Mouse (Mus musculus) thymus, postnatal 14 days (tissue): ENCODE data around the gene Nphp4.
"Not testable (repeated sequence)": the region's sequence is repeated elsewhere in the genome, so short reads cannot be mapped to it uniquely, and the experiment has no call there.

Experiments
- DNase-seq: peaks from one replicate; pipeline ENCODE4 v3.0.0; 2021

The Nphp4 gene

GRCm38 (mm10) chr4:152480426-152480825, 3.9 kb downstream of the Nphp4 start:
- DNase-seq, result no peak

GRCm38 (mm10) chr4:152488046-152488445, 11.5 kb downstream of the Nphp4 start:
- DNase-seq, result no peak

- DNase-seq, result no peak
Measured at GRCm38 (mm10) chr4:152490311-152490710, 13.8 kb downstream of the Nphp4 start.

- DNase-seq, result peak; percentile 89
Measured at GRCm38 (mm10) chr4:152491250-152491899, 14.9 kb downstream of the Nphp4 start.

- DNase-seq, result no peak
Measured at GRCm38 (mm10) chr4:152494360-152494879, 17.9 kb downstream of the Nphp4 start.

- no peak for DNase-seq
Measured at GRCm38 (mm10) chr4:152512221-152512925, 35.9 kb downstream of the Nphp4 start.

GRCm38 (mm10) chr4:152514884-152515283, 38.4 kb downstream of the Nphp4 start:
- DNase-seq, result no peak

- no peak for DNase-seq
Measured at GRCm38 (mm10) chr4:152519106-152519505, 42.6 kb downstream of the Nphp4 start.

- DNase-seq, result peak; percentile 65
Measured at GRCm38 (mm10) chr4:152520083-152520482, 43.6 kb downstream of the Nphp4 start.

- no peak for DNase-seq
Measured at GRCm38 (mm10) chr4:152532872-152533271, 56.4 kb downstream of the Nphp4 start.

- no peak for DNase-seq
Measured at GRCm38 (mm10) chr4:152539756-152540155, 63.2 kb downstream of the Nphp4 start.

- no peak for DNase-seq
Measured at GRCm38 (mm10) chr4:152541172-152541571, 64.7 kb downstream of the Nphp4 start.

GRCm38 (mm10) chr4:152542447-152542846, 65.9 kb downstream of the Nphp4 start:
- DNase-seq, result no peak

GRCm38 (mm10) chr4:152546481-152546880, 70.0 kb downstream of the Nphp4 start:
- no peak for DNase-seq

- DNase-seq, result no peak
Measured at GRCm38 (mm10) chr4:152547886-152548663, 71.6 kb downstream of the Nphp4 start.

- DNase-seq, result no peak
Measured at GRCm38 (mm10) chr4:152549507-152550202, 73.1 kb downstream of the Nphp4 start.

GRCm38 (mm10) chr4:152550203-152550549, 73.7 kb downstream of the Nphp4 start:
- DNase-seq, result no peak

- DNase-seq, result no peak
Measured at GRCm38 (mm10) chr4:152553582-152554285, 77.2 kb downstream of the Nphp4 start.

GRCm38 (mm10) chr4:152554421-152554820, 77.9 kb downstream of the Nphp4 start:
- DNase-seq, result no peak

- not testable (repeated sequence) for DNase-seq
Measured at GRCm38 (mm10) chr4:152555806-152556205, 79.3 kb downstream of the Nphp4 start.

GRCm38 (mm10) chr4:152558246-152558645, 81.7 kb downstream of the Nphp4 start:
- DNase-seq, result no peak

- DNase-seq, result no peak
Measured at GRCm38 (mm10) chr4:152568006-152568405, 91.5 kb downstream of the Nphp4 start.
